Mouse (Mus musculus) large intestine, adult 2 months (tissue): Measurements from ENCODE around the gene Cabp1. TPM values are rescaled to one million over a fixed set of nuclear protein-coding genes. Genes with fewer than 3 reads are reported as not detected.

Experiments used
- DNase-seq: peaks from one replicate; pipeline ENCODE4 v3.0.0-alpha.2; 2012; ENCODE audit warnings: low read depth, low spot score
- WGBS: fragments of 180-500 bp; shearing (Covaris S2); methylation state at CpG from one replicate; pipeline ENCODE4 v1.1.7; 2018; 5-methylcytosine and 5-hydroxymethylcytosine counted together
- polyA plus RNA-seq: library from polyadenylated mRNA; depleted of rRNA; stranded (reverse); fragments of >200 nt; gene quantifications from 2 replicates; pipeline ENCODE4 v1.2.3, GENCODE M21; 2012; rRNA removed

Cabp1 gene
- polyA plus RNA-seq = 1.1 and 1.4 TPM in 2 replicates

DNA sequence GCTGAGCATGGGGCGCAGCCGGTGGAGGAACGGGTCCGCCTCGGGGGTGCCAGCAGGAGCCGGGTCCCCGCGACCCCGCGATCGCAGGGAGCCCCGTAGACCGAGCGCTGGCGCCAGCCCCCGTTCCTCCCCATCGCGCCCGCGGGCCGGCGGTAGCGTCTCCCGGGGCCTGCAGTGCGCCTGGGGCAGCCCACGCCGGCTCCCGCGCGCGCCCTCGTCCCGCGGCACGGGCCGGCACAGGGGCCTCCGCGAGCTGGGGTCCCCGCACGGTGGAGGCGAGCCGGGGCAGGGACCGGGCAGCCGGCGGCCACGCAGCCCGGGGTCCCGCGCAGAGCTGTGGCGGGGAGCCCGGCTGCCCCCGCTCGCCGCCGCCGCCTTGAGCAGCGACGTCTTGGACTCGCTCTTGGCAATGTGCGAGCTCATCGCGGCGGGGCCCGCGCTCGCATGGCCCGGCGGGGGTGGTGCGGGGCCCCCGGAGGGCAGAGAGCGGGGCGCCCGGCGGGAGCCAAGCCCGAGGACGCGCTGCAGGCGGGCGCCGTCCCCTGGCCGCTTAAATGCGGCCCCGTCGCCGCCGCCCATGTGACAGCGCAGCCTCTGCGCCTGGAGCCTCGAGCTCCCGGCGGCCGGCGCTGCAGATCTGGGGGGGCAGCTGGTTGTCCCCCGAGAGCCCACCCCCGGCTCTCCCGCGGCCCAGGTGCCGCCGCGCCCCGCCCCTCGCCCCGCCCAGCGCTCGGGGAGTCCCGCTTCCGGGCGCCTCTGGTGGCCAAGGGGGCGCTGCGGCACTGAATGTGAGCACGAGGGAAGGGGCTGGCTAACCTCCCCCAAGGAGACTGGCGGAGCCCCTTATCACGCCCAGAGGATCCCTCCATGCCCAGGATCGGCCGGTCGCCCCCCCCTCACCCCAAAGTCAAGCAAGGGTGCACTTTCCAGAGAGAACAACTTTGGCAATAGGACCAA is at the start of gene Cabp1:
Gene Cabp1 (minus strand): TSS at position 713 of the 957 bp plus-strand sequence.
- under 1% methylated on average over 80 of the region's 116 CpGs for WGBS
- no peak for DNase-seq

DNA sequence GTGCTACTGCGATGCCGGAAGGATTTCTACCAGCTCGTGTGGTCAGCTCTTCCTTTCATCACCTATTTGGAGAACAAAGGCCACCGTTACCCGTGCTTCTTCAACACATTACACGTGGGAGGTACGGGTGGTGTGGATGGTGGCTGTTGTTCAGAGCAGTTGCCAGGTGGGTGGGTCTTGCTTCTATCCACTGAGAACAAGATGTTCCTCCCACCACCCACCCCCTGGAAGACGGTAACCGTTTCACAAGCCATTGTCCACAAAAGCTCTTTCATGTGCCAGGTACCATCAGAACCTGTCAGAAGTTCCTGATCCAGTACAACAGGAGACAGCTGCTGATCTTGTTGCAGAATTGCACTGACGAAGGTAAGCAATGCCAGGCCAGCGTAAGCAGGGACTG is 46.0 kb upstream of the Cabp1 start:
- DNase-seq = no peak
- 76% methylated on average over 11 of the region's 11 CpGs for WGBS

DNA sequence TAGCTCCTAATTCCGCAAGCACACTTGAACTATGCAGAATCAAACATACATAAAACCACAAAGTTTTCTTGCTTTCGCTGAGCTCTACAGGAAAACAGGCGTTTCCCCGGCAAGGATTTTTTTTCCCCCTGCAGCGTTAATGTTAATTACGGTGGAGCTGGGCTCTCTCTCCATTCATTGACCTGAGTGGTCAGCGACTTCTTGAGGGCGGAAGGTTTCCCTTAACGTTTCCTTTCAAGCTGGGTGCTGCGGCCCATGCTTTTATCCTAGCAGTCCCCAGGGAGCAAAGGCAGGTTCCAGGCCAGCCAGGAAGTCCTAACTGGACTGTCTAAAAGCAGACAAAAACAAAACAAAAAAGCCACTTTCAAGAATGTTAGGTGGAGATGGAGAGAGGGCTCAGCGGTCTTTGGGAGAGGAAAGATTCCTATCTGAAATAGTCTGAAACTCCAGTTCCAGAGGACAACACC is 44.6 kb upstream of the Cabp1 start:
- DNase-seq = no peak
- WGBS = 8% methylated on average over 11 of the region's 11 CpGs

DNA sequence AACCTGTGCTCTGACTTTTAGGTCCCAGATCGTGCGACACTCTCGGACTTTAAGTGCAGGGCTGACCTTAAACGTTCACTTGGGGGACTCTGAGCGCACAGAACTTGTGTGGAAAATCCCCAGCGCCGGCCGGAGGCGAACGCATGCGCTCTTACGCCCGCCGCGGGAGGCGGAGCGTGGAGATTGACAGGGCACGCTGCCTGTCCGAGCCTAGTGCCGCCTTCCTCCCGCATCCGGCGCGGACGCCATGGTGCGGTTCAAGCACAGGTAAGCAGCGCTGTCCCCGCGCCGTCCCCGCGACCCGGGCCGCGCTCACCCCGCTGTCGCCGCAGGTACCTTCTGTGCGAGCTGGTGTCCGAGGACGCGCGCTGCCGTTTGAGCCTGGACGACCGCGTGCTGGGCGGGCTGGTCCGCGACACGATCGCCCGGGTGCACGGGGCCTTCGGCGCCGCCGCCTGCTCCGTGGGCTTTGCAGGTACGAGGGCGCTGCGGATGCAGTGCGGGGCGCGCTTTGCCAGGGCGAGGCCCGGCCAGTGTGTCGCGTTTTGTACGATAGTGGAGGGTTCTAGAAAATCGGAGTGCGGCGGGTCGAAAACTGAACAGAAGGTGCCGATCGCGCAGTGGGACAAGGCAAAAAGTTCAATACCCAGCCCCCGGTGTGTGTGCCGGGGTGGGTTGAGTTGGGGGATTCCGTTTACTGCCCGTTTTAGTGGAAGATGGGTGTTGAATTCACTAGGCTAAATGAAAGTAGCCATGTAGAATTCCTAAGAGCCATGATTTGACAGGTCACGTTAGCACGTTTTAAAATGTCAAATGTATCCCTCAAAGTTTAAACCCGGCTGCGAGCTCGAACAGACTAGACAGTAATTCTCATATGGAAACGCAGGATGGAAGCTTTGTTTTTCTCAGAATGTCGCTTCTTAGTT is 43.9 kb upstream of the Cabp1 start:
- DNase-seq = peak; percentile 75
- under 1% methylated on average over 88 of the region's 88 CpGs for WGBS

DNA sequence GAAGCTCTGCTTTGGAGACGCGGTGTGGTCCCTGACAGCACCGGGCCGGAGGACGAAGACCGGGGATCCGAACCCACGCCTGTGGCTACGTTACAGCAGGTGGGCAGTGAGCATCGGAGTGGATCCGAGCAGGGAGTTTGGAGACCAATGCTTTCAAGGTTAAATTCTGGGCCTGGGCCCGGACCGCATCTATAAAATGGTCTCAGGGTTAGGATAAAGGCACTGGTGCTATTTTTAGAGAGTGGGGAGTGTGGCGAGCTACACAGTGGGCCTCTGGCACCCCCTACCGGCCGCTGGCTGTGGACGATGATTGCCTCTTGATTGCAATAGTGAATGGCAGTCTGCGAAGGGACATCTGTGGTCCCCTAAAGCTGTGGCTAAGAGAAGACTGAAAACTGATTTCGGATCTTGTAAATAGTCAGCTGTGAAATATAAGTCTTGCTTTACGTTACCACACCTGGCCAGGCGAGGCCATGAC is 41.6 kb upstream of the Cabp1 start, which contains the start of gene Pop5:
Gene Pop5 (plus strand): TSS at position 51 of the 478 bp plus-strand sequence.
- DNase-seq = peak; percentile 63
- 3% methylated on average over 21 of the region's 21 CpGs for WGBS

DNA sequence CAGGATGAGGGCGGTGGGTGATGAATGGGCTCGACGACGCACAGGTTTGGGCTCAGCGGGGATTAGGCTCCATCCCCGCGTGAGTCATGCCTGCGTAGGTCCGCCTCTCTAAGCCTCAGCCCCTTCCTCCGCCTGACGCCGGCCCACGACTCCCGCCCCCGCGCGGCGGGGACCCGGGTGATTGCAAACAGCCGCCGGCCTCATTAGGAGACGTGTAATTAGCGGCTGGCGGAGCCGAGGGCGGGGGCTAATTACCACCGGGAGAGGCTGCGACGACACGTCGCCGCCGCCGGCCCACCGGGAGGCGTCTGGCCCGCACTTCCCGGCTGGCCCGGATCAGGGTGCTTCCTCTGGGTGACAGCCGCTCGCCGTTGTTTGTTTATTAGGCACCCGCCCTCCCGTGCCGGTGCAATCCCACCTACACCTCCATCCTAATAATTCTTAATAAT is 41.2 kb upstream of the Cabp1 start:
- DNase-seq = no peak
- under 1% methylated on average over 45 of the region's 45 CpGs for WGBS

DNA sequence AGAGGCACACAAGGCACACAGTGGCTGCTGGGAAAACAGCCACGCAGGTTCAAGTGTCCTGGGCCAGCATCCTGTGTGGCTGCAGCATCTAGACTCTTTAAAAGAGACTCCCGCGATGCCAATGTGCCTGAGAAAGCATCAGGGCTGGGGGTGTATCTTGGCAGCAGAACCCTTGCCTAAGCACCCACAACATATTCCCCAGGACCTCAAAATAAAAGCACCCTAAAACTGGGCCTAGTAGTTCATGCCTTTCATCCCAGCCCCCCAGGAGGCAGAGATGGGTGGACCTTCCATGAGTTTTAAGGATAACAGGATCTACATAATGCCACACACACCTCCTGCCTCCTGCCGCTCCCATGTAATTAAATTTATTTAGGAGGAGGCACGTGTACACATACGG is 40.3 kb upstream of the Cabp1 start:
- no peak for DNase-seq
- 62% methylated on average over 6 of the region's 6 CpGs for WGBS

DNA sequence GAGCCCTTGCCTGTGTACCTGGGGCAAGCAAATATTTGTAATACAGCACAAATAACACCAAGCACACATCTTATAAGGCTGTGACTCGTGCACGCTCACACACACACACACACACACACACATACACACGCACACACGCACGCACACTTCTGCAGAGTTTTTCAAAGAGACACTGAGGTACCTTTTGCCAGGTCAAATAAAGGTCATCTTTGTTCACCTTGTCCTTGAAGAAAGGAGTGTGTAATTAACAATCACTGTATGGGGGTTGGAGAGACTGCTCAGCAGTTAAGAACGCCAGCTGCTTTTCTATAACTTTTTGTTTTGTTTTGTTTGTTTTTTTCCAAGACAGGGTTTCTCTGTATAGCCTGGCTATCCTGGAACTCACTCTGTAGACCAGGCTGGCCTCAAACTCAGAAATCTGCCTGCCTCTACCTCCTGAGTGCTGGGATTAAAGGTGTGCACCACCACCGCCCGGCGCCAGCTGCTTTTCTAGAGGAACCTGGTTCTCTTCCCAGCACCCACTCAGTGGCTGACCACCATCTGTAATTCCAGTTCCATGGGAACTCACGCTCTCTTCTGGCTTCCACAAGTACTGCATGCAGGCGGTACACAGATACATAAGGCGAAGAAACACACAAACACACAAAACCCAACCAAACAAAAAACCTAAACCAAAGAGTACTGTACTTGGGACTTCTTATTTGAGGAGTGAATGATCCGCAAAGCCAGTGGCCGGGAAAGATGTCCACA is 39.0 kb upstream of the Cabp1 start:
- 82% methylated on average over 14 of the region's 14 CpGs for WGBS
- DNase-seq = no peak

DNA sequence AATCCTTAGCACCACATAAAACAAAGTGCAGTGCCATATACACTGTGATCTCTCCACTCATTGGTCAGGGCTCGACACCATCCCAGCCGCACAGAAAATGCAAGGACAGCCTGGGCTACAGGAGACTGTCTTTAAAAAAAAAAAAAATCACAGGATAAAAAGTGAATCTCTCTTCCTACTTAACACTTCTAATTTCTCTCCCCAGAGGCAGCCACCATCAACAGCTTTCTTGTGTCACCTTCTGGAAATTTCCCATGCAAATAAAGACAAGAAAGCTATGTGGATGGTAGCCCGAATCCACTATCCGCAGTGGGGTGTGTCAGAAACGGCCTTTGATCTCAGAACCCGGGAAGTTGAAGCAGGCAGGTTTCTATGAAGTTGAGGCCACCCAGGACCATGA is 38.3 kb upstream of the Cabp1 start:
- WGBS = 32% methylated on average over 6 of the region's 6 CpGs
- DNase-seq = no peak

DNA sequence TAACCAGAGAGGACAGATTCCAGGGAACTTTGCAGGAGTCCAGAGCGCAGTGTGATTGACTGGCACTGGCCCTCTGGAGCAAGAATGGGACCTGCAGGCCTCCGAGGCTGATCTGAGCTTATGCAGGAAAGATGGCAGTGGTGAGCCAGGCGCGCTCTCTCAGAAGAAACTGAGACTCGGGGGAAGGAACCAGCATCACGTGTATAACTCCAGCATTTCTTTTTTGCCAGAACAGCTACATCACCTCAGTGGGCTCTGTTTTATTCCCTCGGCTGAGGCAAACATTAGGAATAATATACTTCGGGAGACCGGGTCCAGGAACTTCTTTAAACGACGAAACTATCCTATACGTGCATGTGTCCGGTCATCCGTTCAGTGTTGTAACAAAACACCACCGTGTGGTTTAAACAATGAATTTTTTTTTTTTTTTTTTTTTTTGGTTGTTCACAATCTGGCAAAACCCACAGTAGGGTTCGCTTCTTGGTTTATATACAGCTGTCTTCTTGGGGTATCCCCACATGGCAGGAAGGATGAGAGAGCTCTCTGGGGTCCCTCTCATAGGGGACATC is 37.5 kb upstream of the Cabp1 start:
- no peak for DNase-seq
- WGBS = 56% methylated on average over 16 of the region's 16 CpGs

DNA sequence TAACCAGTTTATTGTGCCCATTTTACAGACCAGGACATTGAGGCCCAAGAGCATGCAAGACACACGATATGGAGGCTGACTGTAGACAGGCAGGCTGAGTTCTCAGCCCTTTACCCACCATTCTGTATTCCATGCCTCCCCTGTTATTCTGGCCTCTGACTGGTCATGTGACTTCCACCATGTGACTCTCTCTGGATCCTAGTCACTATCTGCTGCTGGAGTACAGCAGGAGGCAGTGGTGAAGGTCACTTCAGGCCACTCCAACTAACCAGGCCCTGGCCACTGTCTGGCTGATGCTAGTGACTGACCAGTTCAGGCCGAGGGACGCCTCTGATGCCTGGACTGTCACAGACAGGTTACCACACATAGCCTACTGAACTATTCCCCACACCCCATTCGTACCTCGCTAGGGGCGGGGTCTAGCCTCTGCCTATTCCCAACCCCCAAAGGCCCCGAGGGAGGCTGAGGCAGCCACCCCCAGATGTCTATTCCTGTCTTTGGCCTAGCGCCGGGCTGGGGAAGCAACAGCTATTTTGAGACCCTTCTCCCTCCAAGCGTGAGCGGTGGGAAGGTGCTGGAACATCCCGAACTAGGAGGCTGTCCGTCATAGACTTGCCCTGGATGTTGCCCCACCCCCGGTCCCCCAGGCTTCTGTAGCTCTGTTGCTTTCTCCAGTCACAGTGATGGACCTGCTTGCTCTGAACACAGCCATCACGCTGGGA is 36.8 kb upstream of the Cabp1 start:
- 76% methylated on average over 15 of the region's 15 CpGs for WGBS
- DNase-seq = no peak

DNA sequence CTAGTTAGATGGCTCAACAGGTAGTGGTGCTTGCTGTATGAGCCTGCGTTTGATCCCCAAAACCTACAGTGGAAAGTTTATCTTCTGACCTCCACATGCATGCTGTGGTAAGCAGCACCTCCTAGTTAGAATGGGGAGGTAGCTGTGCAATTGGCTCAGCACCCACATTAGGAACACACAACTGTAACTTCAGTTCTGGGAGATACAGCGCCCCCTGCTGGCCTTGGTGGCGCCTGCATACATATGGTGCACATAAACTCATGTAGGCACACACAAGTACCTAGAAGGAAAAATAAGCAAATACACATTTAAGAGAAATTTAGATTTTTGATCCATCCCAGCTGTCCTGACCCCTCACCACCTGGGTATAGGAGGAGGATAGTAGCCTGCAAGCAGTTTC is 28.3 kb upstream of the Cabp1 start:
- 81% methylated on average over 3 of the region's 3 CpGs for WGBS

DNA sequence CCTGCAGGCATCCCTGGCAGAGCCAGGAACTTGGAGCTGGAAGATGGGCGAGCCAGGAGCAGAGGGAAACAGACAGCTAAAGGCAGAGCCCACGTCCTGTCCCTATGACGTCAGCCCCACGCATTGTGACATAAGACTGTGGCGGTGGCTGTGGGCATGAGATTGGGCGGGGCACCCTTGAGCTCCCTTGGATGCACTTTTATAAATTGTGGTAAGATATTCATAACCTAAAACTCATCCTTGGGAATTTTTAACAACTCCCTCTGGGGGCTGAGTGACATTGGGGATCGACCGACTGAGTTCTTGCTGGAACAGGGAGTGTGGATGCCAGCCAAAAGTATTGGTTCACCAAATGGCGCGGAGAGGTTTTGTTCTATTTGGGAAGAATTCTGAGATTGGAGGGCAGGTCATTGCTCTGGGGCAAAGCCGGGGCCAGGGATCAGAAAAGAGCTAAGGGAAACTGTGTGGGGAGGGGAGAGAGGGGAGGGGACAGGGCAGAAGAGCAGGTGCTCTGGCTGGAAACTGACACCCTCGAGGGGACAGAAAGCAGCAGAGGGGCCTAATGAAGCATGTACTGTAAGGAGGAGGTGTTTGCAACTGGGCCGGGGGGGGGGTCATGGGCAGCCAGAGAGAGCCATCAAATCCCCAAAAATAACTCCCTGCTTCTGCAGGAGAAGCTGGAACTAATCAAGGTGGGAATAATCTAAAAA is 26.9 kb upstream of the Cabp1 start:
- WGBS = 34% methylated on average over 13 of the region's 13 CpGs
- no peak for DNase-seq

More for the DNA sequence above, 28.3 kb upstream of the Cabp1 start:
- no peak for DNase-seq

DNA sequence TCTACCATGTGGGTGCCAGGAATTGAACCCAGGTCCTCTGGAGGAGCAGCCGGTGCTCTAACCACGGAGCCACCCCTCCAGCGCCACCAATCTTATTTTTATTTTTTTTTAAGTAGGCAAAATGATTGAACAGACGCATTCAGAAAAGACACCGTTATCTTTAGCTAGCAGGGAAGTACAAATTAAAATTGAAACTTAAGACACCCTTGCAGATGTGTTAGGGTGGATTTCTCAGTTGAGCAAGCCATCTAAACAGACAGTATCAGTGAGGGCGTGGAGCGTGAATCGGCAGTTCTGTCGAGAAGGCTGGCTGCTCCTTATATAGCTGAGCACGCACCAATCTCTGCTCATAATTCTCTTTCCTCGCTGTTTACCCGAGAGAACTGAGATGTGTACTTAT is 23.8 kb upstream of the Cabp1 start:
- DNase-seq = no peak
- WGBS = 84% methylated on average over 12 of the region's 12 CpGs

DNA sequence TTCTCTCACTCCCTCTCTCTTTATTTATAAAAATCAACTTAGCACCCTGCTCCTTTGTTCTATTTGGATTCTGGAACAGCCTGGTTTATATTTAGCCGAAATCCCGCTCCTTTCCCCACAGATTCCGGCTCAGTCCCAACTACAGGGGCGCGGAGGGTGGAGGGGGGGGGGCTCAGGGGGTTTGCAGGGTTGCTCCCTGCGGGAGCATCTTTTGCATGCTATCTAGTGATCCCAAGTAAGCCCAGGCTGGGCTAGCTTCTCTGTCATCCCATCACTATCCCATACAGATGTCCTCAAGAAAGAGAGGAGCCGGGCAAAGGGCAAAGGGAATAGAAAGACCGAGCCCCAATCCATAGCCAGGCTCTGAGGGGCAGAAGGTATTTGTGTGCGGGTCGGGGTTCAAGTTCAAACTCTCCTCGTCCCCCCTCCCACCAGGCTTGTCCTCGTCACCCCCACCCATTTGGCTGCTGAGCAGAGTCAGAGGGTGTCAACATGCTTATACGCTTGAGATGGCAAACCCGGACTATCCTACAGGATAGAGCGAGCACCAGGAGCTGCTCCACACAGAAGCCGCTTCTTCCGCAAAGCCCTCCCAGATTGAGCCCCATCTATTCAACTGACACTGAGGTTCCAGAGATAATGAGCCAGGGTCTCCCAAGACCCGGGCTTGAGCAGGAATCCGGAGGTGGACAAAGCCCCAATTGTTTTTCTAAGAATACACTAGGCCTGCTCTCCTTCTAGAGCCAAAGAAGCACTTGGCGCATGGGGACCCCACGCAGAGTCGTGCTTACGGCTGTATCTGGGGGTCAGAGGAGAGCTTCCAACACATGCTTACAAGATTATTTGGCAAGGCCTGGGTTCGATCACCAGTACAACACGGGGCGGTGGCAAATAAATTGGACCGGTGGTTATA is 21.3 kb upstream of the Cabp1 start:
- 35% methylated on average over 27 of the region's 27 CpGs for WGBS
- DNase-seq = no peak

DNA sequence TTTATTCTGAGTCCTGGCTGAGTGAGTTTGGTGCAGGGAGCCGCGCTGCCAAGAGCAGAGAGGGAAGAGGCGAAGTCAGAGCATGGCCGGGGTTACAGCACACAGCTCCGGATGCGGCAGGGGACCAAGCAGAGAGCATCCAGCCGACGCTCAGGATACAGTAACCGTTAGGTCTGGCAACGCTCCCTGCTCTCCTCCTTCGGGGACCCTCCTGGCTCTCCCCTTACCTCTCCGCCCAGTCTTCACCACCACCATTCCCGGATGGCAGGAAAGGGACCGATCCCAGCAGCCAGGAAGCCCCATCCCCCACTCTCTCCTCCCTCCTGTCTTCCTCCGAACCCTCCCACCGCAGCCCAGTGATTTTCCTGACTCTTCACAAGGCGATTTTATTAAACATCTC is 20.7 kb upstream of the Cabp1 start:
- 5% methylated on average over 17 of the region's 17 CpGs for WGBS
- DNase-seq = no peak

DNA sequence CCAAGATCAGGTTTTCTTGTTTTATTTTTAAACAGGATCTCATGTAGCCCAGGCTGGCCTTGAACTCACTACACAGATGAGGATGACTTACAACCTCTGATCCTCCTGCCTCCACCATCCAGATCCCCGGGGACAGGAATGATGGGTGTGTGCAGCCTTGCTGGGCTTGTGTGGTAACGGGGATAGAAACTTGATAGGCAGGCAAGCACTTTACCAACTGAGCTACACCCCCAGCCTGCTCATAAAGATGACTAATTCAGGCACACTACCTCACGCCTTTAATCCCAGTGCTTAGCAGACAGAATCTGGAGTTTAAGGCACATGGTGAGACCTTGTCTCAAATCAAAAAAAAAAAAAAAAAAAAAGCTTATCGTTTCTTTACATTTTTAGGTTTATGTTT is 18.7 kb upstream of the Cabp1 start:
- WGBS = 30% methylated on average over 4 of the region's 4 CpGs
- DNase-seq = no peak
